Mouse (Mus musculus): ENCODE measurements at regions not wholly inside any gene's neighbourhood (a gene's known extent, or its start where the extent isn't known, plus 50 kb on each side); places are given as distances from the start of the nearest gene placed in this dataset.
"Not testable (repeated sequence)": the region's sequence is repeated elsewhere in the genome, so short reads cannot be mapped to it uniquely, and the experiment has no call there.

GRCm38 (mm10) chr12:15122586-15123212 is 694.0 kb downstream of the Trib2 start:
- no peak for DNase-seq (ENCODE audit: low spot score in 2 of 2)

- no peak for DNase-seq (ENCODE audit: low spot score in 2 of 2)
Measured at GRCm38 (mm10) chr12:15115556-15115955, 701.2 kb downstream of the Trib2 start.

- DNase-seq (ENCODE audit: low spot score in 2 of 2), result no peak
Measured at GRCm38 (mm10) chr12:15114793-15115192, 701.9 kb downstream of the Trib2 start.

GRCm38 (mm10) chr12:15111049-15111448 is 705.7 kb downstream of the Trib2 start:
- no peak for DNase-seq (ENCODE audit: low spot score in 2 of 2)

- no peak for DNase-seq (ENCODE audit: low spot score in 2 of 2)
Measured at GRCm38 (mm10) chr12:15104876-15105275, 711.8 kb downstream of the Trib2 start.

GRCm38 (mm10) chr12:15078615-15079014 is 738.1 kb downstream of the Trib2 start:
- DNase-seq (ENCODE audit: low spot score in 2 of 2), result no peak

- no peak for DNase-seq (ENCODE audit: low spot score in 2 of 2)
Measured at GRCm38 (mm10) chr12:15064351-15064750, 752.4 kb downstream of the Trib2 start.

GRCm38 (mm10) chr12:15051387-15051786 is 765.3 kb downstream of the Trib2 start:
- no peak for DNase-seq (ENCODE audit: low spot score in 2 of 2)

GRCm38 (mm10) chr12:15043264-15043663 is 773.5 kb downstream of the Trib2 start:
- no peak for DNase-seq (ENCODE audit: low spot score in 2 of 2)

GRCm38 (mm10) chr12:15011091-15011490 is 805.6 kb downstream of the Trib2 start:
- no peak for DNase-seq (ENCODE audit: low spot score in 2 of 2)

GRCm38 (mm10) chr12:15002401-15002800 is 814.3 kb downstream of the Trib2 start:
- DNase-seq (ENCODE audit: low spot score in 2 of 2), result not testable (repeated sequence)

Measured in spleen, postnatal 10 days (tissue).